Mouse (Mus musculus): ENCODE measurements around the gene Irf9. TPM values are rescaled to one million over a fixed set of nuclear protein-coding genes. Genes with fewer than 3 reads are reported as not detected.

Gene Irf9
- total RNA-seq, 2 experiments from 2014 or later, result 9.6 to 12.2 TPM

GRCm38 (mm10) chr14:55579511-55580496 is 23.6 kb upstream of the Irf9 start:
- DNase-seq (ENCODE audit: extremely low spot score in 1 of 2, low spot score in 1 of 2), result no peak

DNA sequence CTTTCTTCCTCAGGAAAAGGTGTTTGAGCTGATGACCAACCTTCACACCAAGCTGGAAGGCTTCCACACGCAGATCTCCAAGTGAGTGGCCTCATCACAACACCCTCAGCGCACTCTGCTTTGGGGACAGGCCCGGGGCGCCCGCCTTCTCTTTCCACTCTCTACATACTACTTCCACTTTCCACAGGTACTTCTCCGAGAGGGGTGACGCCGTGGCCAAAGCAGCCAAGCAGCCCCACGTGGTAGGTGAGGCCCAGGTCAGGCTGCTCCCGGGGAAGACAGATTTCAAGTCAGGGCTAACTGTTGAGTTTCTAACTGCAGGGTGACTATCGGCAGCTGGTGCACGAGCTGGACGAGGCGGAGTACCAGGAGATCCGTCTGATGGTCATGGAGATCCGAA is 22.6 kb upstream of the Irf9 start:
- no peak for DNase-seq (ENCODE audit: extremely low spot score in 1 of 2, low spot score in 1 of 2)

DNA sequence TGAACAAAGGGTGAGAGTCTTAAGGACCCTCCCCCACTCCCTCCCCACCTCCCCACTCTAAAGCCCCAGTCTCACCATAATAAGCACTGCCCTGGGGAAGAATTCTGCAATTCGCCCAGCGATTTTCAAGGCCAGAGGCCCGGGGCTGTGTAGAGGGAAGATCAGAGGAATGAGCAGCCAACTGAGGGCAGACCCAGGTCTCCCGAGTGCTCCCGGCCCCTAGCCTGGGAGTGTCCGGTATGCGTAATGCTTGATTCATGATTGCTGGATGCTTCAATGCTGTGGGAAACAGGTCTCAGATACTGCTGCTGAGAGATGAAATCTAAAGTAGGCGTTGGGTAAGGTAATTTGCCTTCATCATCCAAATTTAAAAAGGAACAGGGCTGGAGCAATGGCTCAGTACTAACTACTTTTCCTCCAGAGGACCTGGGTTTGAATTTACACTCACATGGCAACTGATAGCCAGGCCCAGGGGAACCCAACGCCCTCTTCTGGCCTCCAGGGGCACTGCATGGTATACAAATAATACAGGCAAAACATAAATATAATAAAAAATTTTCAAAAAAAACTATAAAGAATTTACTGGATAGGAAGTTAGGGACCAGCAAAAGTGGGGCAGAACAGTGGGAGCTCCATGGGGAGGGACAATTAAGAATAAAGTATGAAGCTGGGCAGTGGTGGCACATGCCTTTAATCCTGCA is 21.2 kb upstream of the Irf9 start:
- no peak for DNase-seq (ENCODE audit: extremely low spot score in 1 of 2, low spot score in 1 of 2)

- no peak for DNase-seq (ENCODE audit: extremely low spot score in 1 of 2, low spot score in 1 of 2)
Observed at GRCm38 (mm10) chr14:55584303-55584701, 19.1 kb upstream of the Irf9 start.

DNA sequence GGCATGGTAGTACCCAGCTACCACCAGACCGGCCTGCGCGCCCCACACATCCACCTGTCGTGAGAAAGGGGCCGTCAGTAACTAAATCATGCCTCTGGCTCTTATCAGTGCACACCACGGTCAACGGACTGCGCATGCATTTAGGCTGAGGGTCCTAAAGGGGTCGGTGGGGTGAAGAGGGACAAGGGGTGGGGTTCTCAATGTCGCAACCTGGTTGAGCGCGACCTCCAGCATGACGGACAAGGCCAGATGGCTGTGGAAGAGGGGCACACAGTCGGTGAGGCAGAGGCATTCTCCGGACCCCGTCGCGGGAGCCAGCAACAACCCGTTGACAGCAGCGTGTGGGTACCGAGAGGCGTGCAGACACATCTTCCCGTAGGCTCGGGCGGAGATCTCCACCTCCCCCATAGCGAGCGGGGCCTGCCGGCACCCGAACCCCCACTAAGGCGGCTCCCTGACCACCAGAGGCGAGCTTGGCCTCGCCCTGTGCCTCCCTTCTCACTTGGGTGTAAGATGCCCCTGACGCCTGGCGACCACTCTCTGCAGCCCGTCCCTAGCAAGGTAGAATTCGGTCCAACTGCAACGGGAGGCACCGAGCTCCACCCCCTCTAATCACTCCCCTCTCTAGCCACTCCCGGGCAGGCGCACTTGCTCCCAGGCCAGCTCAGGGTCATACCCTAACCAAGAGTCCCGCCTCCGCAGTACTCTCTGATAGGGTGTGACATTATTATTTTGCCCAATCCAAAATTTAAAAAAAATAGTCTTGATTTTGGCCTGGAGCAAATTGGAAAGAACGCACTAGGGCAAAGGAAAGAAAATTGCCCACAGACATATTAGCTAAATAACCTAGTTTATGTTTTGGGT is 18.4 kb upstream of the Irf9 start, which contains the start of gene Emc9:
Gene Emc9 (minus strand): TSS at position 601 of the 864 bp plus-strand sequence.
- DNase-seq (ENCODE audit: extremely low spot score in 1 of 2, low spot score in 1 of 2), result peak; percentile 42 to 54

- DNase-seq (ENCODE audit: extremely low spot score in 1 of 2, low spot score in 1 of 2), result no peak
Observed at GRCm38 (mm10) chr14:55585566-55585960, 17.8 kb upstream of the Irf9 start.

DNA sequence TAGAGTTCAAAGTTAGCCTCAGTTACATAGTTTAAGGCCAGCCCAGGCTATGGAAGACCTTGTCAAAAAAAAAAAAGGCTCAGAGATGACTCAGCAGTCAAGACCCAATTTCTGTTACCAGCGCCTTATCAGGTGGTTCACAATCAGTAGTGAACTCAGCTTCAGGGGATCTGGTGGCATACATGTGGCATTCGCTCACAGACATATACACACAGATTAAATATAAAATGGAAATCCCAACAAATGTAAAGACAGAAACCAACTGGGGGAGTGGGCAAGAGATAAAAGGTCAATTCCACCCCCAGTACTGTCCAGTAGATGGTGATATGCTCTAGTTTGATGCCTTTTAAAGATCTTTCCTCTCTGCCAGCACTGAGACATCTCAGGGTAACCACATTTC is 17.2 kb upstream of the Irf9 start:
- no peak for DNase-seq (ENCODE audit: extremely low spot score in 1 of 2, low spot score in 1 of 2)

DNA sequence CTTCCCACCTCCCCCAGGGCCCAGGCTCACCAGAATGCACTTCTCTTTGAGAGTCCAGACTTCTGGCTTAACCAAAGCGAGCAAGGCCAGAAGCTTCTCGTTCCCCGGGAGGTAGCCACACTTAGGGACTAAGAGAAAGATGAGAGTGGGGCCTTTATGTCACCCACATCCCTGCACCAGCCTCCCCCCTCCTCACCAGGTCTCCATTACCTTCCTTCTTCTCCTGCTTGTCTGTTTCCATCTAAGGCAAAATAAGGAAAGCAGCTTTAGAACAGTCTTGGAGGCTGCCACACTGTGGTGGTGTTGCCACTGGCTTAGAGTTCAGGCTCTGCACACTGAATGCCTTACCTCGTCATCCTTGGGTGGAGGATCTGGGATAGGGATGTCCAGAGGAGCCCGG is 14.1 kb upstream of the Irf9 start:
- no peak for DNase-seq (ENCODE audit: extremely low spot score in 1 of 2, low spot score in 1 of 2)

- no peak for DNase-seq (ENCODE audit: extremely low spot score in 1 of 2, low spot score in 1 of 2)
Observed at GRCm38 (mm10) chr14:55589771-55590448, 13.5 kb upstream of the Irf9 start.

DNA sequence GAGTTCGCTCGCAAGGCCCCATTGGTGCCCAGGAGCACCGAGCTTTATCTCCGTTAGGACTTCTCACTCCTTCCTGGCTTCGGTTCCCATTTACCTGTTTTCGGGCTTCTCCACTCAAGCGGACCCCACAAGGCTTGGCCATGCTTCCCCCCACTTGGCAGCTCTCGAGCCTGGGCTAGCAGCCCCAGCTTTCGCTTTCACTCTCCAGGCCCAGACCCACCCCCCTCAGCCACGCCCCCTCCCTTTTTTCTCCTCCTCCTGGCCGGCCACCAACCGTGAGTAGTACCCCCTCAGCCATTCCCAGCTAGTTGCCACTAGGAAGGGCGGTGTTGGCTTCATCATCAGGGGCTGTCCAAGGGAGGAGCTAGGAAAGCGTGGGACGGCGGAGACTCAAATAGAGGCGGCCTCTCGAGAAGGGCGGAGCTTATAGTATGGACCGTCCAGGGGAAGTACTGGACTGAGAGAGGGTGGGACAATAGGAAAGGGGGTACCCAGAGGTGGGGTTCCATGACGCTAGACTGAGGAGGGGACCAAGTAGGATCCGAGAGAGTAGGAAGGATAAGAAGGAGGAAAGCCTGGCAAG is 12.5 kb upstream of the Irf9 start, which contains the start of gene Psme2:
Gene Psme2 (minus strand): TSS at position 366 of the 583 bp plus-strand sequence.
- DNase-seq (ENCODE audit: extremely low spot score in 1 of 2, low spot score in 1 of 2), result peak; percentile 75 to 77

DNA sequence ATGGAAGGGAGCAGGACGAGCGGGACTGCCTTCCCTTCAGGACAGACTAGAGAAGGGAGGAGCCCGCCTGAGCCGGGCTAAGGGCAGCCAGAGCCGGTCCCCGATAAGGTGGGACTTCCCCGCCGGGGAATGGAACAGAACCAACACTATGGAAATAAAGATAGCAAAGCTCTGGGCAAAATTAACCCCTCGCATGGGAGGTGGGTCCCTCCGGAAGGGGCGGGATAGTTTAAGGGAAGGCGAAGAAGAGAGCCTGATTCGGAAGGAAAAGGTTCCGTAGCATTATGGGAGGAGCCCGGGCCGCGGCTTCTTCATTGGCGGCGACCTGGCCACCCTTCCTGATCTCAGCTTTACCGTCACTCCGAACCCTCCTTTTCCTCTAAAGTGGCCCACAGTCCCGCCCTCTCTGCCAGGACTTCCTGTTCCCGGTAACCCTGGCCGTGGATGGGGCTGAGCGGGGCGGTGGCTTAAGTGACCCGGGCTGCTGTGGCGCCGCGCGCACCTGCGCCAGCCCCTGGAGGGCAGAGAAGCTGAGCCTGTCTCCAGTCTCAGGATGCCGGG is 12.0 kb upstream of the Irf9 start, which contains the start of gene Rnf31:
Gene Rnf31 (plus strand): TSS at position 378 of the 561 bp plus-strand sequence.
- DNase-seq (ENCODE audit: extremely low spot score in 1 of 2, low spot score in 1 of 2), result peak in 1 of 2 experiments; percentile 74

- DNase-seq (ENCODE audit: extremely low spot score in 1 of 2, low spot score in 1 of 2), result no peak
Observed at GRCm38 (mm10) chr14:55592226-55592625, 11.1 kb upstream of the Irf9 start.

GRCm38 (mm10) chr14:55596036-55596690 is 7.2 kb upstream of the Irf9 start:
- DNase-seq (ENCODE audit: extremely low spot score in 1 of 2, low spot score in 1 of 2), result no peak

GRCm38 (mm10) chr14:55598521-55599390 is 4.6 kb upstream of the Irf9 start:
- no peak for DNase-seq (ENCODE audit: extremely low spot score in 1 of 2, low spot score in 1 of 2)

- peak; percentile 68 to 75 for DNase-seq (ENCODE audit: extremely low spot score in 1 of 2, low spot score in 1 of 2)
Observed at GRCm38 (mm10) chr14:55603633-55604576, 534 bp downstream of the Irf9 start.

DNA sequence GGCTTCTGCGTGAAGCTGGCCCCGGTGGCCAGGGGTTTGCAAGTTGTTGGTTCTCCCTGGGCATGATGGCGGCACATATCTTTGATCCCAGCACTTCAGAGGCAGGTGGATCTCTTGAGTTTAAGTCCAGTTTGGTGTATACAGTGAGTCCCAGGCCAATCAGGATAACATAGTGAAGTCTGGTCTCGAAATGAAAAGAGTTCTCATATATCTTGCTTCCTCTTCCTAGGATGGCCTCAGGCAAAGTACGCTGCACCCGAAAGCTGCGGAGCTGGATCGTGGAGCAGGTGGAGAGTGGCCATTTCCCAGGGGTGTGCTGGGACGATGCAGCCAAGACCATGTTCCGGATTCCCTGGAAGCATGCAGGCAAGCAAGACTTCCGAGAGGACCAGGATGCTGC is 1.5 kb downstream of the Irf9 start:
- DNase-seq (ENCODE audit: extremely low spot score in 1 of 2, low spot score in 1 of 2), result no peak

Measured in layer of hippocampus, postnatal 25 days (tissue).